Mouse (Mus musculus): ENCODE data around the gene Ern1.
"Not testable (repeated sequence)": the region's sequence is repeated elsewhere in the genome, so short reads cannot be mapped to it uniquely, and the experiment has no call there.

Ern1 gene

GRCm38 (mm10) chr11:106502631-106503424 lies 15.2 kb upstream of the Ern1 start:
- no peak for DNase-seq

GRCm38 (mm10) chr11:106502159-106502505 lies 14.5 kb upstream of the Ern1 start:
- no peak for DNase-seq

GRCm38 (mm10) chr11:106501308-106502158 lies 13.9 kb upstream of the Ern1 start:
- peak; percentile 77 to 80 for DNase-seq

GRCm38 (mm10) chr11:106500393-106501307 lies 13.0 kb upstream of the Ern1 start:
- DNase-seq, result peak; percentile 95 to 96

- DNase-seq, result no peak
Observed at GRCm38 (mm10) chr11:106498739-106499379, 11.2 kb upstream of the Ern1 start.

- no peak for DNase-seq
Observed at GRCm38 (mm10) chr11:106497926-106498325, 10.3 kb upstream of the Ern1 start.

GRCm38 (mm10) chr11:106497009-106497408 lies 9.4 kb upstream of the Ern1 start:
- not testable (repeated sequence) for DNase-seq

- no peak for DNase-seq
Observed at GRCm38 (mm10) chr11:106492984-106493669, 5.5 kb upstream of the Ern1 start.

GRCm38 (mm10) chr11:106491393-106491792 lies 3.7 kb upstream of the Ern1 start:
- peak; percentile 56 to 69 for DNase-seq

GRCm38 (mm10) chr11:106490600-106490999 lies 2.9 kb upstream of the Ern1 start:
- not testable (repeated sequence) for DNase-seq

GRCm38 (mm10) chr11:106490057-106490456 lies 2.4 kb upstream of the Ern1 start:
- DNase-seq, result peak in 1 of 2 experiments; percentile 37

- DNase-seq, result no peak
Observed at GRCm38 (mm10) chr11:106489036-106489693, 1.5 kb upstream of the Ern1 start.

GRCm38 (mm10) chr11:106488126-106488561 lies 492 bp upstream of the Ern1 start:
- peak in 1 of 2 experiments; percentile 80 for DNase-seq

GRCm38 (mm10) chr11:106486866-106487732 lies 553 bp downstream of the Ern1 start:
- no peak for DNase-seq

GRCm38 (mm10) chr11:106486042-106486865 lies 1.4 kb downstream of the Ern1 start:
- no peak for DNase-seq

GRCm38 (mm10) chr11:106485611-106486010 lies 2.0 kb downstream of the Ern1 start:
- DNase-seq, result no peak

GRCm38 (mm10) chr11:106484875-106485274 lies 2.8 kb downstream of the Ern1 start:
- no peak for DNase-seq

GRCm38 (mm10) chr11:106482867-106483266 lies 4.8 kb downstream of the Ern1 start:
- DNase-seq, result no peak

GRCm38 (mm10) chr11:106481651-106482050 lies 6.0 kb downstream of the Ern1 start:
- DNase-seq, result no peak

Measured in lung, postnatal 4 days (tissue).